Mouse (Mus musculus): Measurements from ENCODE around the gene Ism1.

DNA sequence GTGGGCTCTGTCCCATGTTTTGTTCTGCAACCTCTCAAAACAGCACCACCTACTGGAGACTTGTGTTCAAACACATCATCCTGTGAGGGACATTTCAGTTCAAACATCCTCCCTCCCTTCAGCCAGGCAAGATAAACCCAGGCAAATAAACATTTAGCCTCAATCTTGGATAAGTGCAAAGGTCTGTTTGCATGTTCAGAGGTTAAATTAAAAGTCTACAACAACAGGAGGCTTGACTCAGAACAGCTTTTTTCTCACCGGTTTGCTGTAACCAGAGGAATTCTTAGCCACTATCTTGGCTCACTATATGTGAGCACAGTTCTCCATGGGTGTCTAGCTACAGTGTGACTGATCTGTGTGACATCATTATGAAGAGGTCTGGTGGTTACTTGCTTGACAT, 22.6 kb downstream of the Ism1 start:
- no peak for TF ChIP-seq CTCF (IDR thresholded peaks at IDR 0.05)
- no peak for TF ChIP-seq POLR2A (IDR thresholded peaks at IDR 0.05; ENCODE audit: insufficient read depth, low read depth, low read length)
- TF ChIP-seq EP300 (IDR thresholded peaks at IDR 0.05; ENCODE audit: insufficient read depth, low read depth, low read length), result no peak

Measured in heart, adult 2 months (tissue).